Mouse (Mus musculus): ENCODE results near the gene Parp11. TPM values are rescaled to one million over a fixed set of nuclear protein-coding genes. Genes with fewer than 3 reads are reported as not detected.

Parp11 gene
- total and polyA plus RNA-seq, 2 experiments from 2014 or later = 39.6 to 43.0 TPM

DNA sequence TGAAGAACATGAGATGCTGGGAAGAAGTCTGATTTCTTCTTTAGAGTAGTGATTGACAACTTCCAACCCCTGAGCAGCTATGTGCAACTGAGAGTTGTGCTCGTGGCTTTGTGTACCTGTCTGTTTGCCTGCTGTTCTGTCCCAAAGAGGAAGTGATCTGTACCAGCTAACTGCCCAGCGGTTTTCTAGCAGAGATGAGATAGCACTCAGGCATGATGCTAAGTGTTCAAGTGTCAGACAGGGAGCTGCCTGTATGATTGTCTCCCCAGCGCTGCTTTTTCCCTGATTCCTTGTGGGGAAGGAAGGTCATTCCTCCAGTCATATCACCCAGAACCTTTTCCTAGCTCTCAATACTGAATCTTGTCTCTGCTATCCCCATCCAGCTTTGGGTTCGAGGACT is 45.9 kb downstream of the Parp11 start:
- no peaks in the 10 kb centered on the region for H3K9me3 ChIP-seq (ENCODE audit: low read length)
- no peak overlapping the region for H3K4me3 ChIP-seq (ENCODE audit: low read length)
- no peak overlapping the region for H3K9ac ChIP-seq (replicated peaks; ENCODE audit: low read length)
- no peak overlapping the region for H3K4me2 ChIP-seq (ENCODE audit: low read depth, low read length)
- no peak overlapping the region for H3K27ac ChIP-seq
- H3K36me3 ChIP-seq (ENCODE audit: insufficient read depth, low read length) = peaks cover 7% of the 10 kb centered on the region; the same call in 1 of the 2 replicates
- 80% methylated on average over 4 of the region's 4 CpGs for WGBS
- no peaks in the 10 kb centered on the region for H3K27me3 ChIP-seq (ENCODE audit: insufficient read depth, low read length)
- DNase-seq (ENCODE audit: low spot score) (no peak), ATAC-seq (no peak)
- no peaks in the 10 kb centered on the region; the same call in 1 of the 2 replicates for H3K4me1 ChIP-seq (ENCODE audit: insufficient read depth, low read length)
- TF ChIP-seq CTCF (IDR thresholded peaks at IDR 0.05; ENCODE audit: low read depth) = no peak

- no peak overlapping the region for H3K27ac ChIP-seq
- H3K9ac ChIP-seq (replicated peaks; ENCODE audit: low read length) = no peak overlapping the region
- H3K36me3 ChIP-seq (ENCODE audit: insufficient read depth, low read length) = peaks cover 7% of the 10 kb centered on the region; the same call in 1 of the 2 replicates
- no peaks in the 10 kb centered on the region; the same call in 1 of the 2 replicates for H3K4me1 ChIP-seq (ENCODE audit: insufficient read depth, low read length)
- no peak overlapping the region for H3K4me2 ChIP-seq (ENCODE audit: low read depth, low read length)
- WGBS = 57% methylated on average over 13 of the region's 13 CpGs
- H3K4me3 ChIP-seq (ENCODE audit: low read length) = no peak overlapping the region
- DNase-seq (ENCODE audit: low spot score) (no peak), ATAC-seq (no peak)
- TF ChIP-seq CTCF (IDR thresholded peaks at IDR 0.05; ENCODE audit: low read depth) = no peak
- no peaks in the 10 kb centered on the region for H3K27me3 ChIP-seq (ENCODE audit: insufficient read depth, low read length)
- H3K9me3 ChIP-seq (ENCODE audit: low read length) = no peaks in the 10 kb centered on the region
Observed at GRCm38 (mm10) chr6:127493750-127494149, 47.1 kb downstream of the Parp11 start.

- Histone ChIP-seq H3K4me2 (ENCODE audit: low read depth, low read length) (no peak overlapping the region), H3K36me3 (ENCODE audit: insufficient read depth, low read length) (peaks cover 7% of the 10 kb centered on the region; the same call in 1 of the 2 replicates), H3K9me3 (ENCODE audit: low read length) (no peaks in the 10 kb centered on the region), H3K27me3 (ENCODE audit: insufficient read depth, low read length) (no peaks in the 10 kb centered on the region), H3K9ac (replicated peaks; ENCODE audit: low read length) (no peak overlapping the region), H3K4me1 (ENCODE audit: insufficient read depth, low read length) (no peaks in the 10 kb centered on the region; the same call in 1 of the 2 replicates), H3K4me3 (ENCODE audit: low read length) (no peak overlapping the region), H3K27ac (no peak overlapping the region)
- TF ChIP-seq CTCF (IDR thresholded peaks at IDR 0.05; ENCODE audit: low read depth) = no peak
- ATAC-seq (no peak), DNase-seq (ENCODE audit: low spot score) (no peak)
- 94% methylated on average over 9 of the region's 9 CpGs for whole genome bisulfite sequencing
Observed at GRCm38 (mm10) chr6:127494357-127494756, 47.7 kb downstream of the Parp11 start.

- 87% methylated on average over 2 of the region's 2 CpGs for WGBS
- H3K27me3 ChIP-seq (ENCODE audit: insufficient read depth, low read length) = no peaks in the 10 kb centered on the region
- no peak overlapping the region for H3K4me3 ChIP-seq (ENCODE audit: low read length)
- H3K36me3 ChIP-seq (ENCODE audit: insufficient read depth, low read length) = peaks cover 7% of the 10 kb centered on the region; the same call in 1 of the 2 replicates
- no peak for TF ChIP-seq CTCF (IDR thresholded peaks at IDR 0.05; ENCODE audit: low read depth)
- no peaks in the 10 kb centered on the region; the same call in 1 of the 2 replicates for H3K4me1 ChIP-seq (ENCODE audit: insufficient read depth, low read length)
- DNase-seq (ENCODE audit: low spot score) (no peak), ATAC-seq (no peak)
- no peak overlapping the region for H3K27ac ChIP-seq
- H3K9me3 ChIP-seq (ENCODE audit: low read length) = no peaks in the 10 kb centered on the region
- no peak overlapping the region for H3K9ac ChIP-seq (replicated peaks; ENCODE audit: low read length)
- H3K4me2 ChIP-seq (ENCODE audit: low read depth, low read length) = no peak overlapping the region
Observed at GRCm38 (mm10) chr6:127495251-127495650, 48.6 kb downstream of the Parp11 start.

DNA sequence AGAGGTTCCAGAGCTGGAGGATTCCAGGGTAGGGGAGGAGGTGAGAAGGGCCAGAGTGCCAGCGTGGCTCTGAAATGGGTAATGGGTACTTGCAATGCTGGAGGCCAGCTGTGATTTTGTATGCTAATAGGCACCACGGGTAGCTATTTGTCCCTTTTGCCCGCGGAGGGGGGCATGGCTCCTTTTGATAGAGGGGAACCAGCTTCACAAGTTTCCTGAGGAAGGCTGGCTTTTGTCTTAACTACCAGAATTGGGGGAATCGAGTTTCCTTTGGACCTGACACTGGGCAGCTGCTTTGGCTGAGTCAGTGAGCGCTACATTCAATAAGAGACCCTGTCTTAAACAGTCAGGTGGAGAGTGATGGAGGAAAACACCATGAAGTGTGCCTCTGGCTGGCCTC is 49.2 kb downstream of the Parp11 start:
- H3K4me3 ChIP-seq (ENCODE audit: low read length) = no peak overlapping the region
- 9% methylated on average over 6 of the region's 6 CpGs for WGBS
- DNase-seq (ENCODE audit: low spot score) (no peak), ATAC-seq (no peak)
- H3K9me3 ChIP-seq (ENCODE audit: low read length) = no peaks in the 10 kb centered on the region
- H3K4me1 ChIP-seq (ENCODE audit: insufficient read depth, low read length) = no peaks in the 10 kb centered on the region; the same call in 1 of the 2 replicates
- TF ChIP-seq CTCF (IDR thresholded peaks at IDR 0.05; ENCODE audit: low read depth) = no peak
- no peak overlapping the region for H3K27ac ChIP-seq
- H3K27me3 ChIP-seq (ENCODE audit: insufficient read depth, low read length) = no peaks in the 10 kb centered on the region
- peaks cover 7% of the 10 kb centered on the region; the same call in 1 of the 2 replicates for H3K36me3 ChIP-seq (ENCODE audit: insufficient read depth, low read length)
- no peak overlapping the region for H3K4me2 ChIP-seq (ENCODE audit: low read depth, low read length)
- no peak overlapping the region for H3K9ac ChIP-seq (replicated peaks; ENCODE audit: low read length)

DNA sequence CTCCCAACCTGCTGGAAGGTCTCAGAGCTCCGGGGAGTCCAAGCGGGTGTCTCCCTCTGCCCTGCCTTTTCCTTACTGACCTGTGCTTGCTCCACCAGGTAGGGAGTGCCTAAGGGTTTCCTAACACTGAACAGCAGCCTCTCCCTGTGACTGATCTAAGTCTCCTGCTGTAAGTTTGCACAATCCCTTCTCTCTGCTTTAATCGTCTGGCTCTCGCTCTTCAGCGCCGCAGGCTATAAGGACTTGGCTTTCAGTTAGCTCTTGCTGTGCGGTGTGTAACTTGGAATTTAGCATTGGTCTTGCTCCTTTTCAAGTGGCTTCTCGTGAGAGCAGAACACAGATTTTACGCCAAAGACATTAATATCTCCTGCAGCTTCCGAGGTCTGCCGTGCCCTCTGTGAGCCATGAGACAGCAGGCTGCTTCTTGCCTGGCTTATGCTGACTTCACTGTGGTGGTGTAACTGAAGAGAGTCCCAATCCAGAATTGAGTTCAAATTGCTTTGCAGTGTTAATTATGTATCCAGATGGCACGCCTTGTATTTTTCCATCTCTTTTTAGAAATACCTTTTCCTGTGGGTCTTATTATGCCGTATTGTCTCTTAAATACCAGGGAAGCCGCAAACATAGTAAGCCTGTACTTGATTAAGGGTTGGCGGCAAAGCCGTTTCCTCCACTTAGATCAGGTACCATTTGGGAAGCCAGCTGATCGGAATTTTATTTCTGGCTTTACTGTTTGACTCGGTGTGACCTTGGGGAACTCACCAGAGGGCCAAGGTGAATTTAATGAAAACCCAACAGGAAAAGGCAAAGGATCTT is 50.4 kb downstream of the Parp11 start:
- Histone ChIP-seq H3K4me1 (ENCODE audit: insufficient read depth, low read length) (no peaks in the 10 kb centered on the region; the same call in 1 of the 2 replicates), H3K36me3 (ENCODE audit: insufficient read depth, low read length) (peaks cover 5% of the 10 kb centered on the region; the same call in 1 of the 2 replicates), H3K4me2 (ENCODE audit: low read depth, low read length) (no peak overlapping the region), H3K9ac (replicated peaks; ENCODE audit: low read length) (0 out of 2 replicates have a peak overlapping the region, but pooled peaks have one; percentile 5), H3K27ac (peak overlapping the region; percentile 8; the same call in 1 of the 2 replicates), H3K4me3 (ENCODE audit: low read length) (no peak overlapping the region), H3K27me3 (ENCODE audit: insufficient read depth, low read length) (no peaks in the 10 kb centered on the region), H3K9me3 (ENCODE audit: low read length) (no peaks in the 10 kb centered on the region)
- peak; percentile 50; the same call in 1 of the 2 replicates for ATAC-seq
- WGBS = 57% methylated on average over 18 of the region's 18 CpGs
- DNase-seq (ENCODE audit: low spot score) = peak; percentile 61
- TF ChIP-seq CTCF (IDR thresholded peaks at IDR 0.05; ENCODE audit: low read depth) = no peak

- Histone ChIP-seq H3K4me3 (ENCODE audit: low read length) (no peak overlapping the region), H3K9ac (replicated peaks; ENCODE audit: low read length) (no peak overlapping the region), H3K36me3 (ENCODE audit: insufficient read depth, low read length) (no peaks in the 10 kb centered on the region), H3K27me3 (ENCODE audit: insufficient read depth, low read length) (no peaks in the 10 kb centered on the region), H3K4me1 (ENCODE audit: insufficient read depth, low read length) (no peaks in the 10 kb centered on the region; the same call in 1 of the 2 replicates), H3K4me2 (ENCODE audit: low read depth, low read length) (no peak overlapping the region), H3K27ac (no peak overlapping the region), H3K9me3 (ENCODE audit: low read length) (no peaks in the 10 kb centered on the region)
- ATAC-seq (no peak), DNase-seq (ENCODE audit: low spot score) (no peak)
- WGBS = 58% methylated on average over 9 of the region's 9 CpGs
- no peak for TF ChIP-seq CTCF (IDR thresholded peaks at IDR 0.05; ENCODE audit: low read depth)
Observed at GRCm38 (mm10) chr6:127500119-127500518, 53.5 kb downstream of the Parp11 start.
